Mouse (Mus musculus) hindbrain, embryonic 12.5 days (tissue): ENCODE data around the gene Wfdc12. TPM values are rescaled to one million over a fixed set of nuclear protein-coding genes. Genes with fewer than 3 reads are reported as not detected.

Experiments
- ATAC-seq: fragments of 200-750 bp; cut with Nextera tagmentation; 2 replicates; pipeline ENCODE4 v1.8.0; 2017; ENCODE audit warnings: moderate TSS enrichment; ENCODE audit not compliant: low FRiP score
- H3K27ac ChIP-seq: fragments of 300-500 bp; sonication (generic); 2 replicates; pipeline ENCODE4 v1.5.1; 2016; ENCODE audit warnings: mild to moderate bottlenecking
- H3K27me3 ChIP-seq: fragments of 300-500 bp; sonication (generic); 2 replicates; pipeline ENCODE4 v1.6.1; 2016; ENCODE audit warnings: mild to moderate bottlenecking
- H3K36me3 ChIP-seq: fragments of 300-500 bp; sonication (generic); 2 replicates; pipeline ENCODE4 v1.6.1; 2016; ENCODE audit warnings: mild to moderate bottlenecking
- H3K4me1 ChIP-seq: fragments of 300-500 bp; sonication (generic); 2 replicates; pipeline ENCODE4 v1.6.1; 2016
- H3K4me2 ChIP-seq: fragments of 300-500 bp; sonication (generic); replicated peaks from 2 replicates; pipeline ENCODE4 v1.6.1; 2016; ENCODE audit warnings: mild to moderate bottlenecking
- H3K4me3 ChIP-seq: fragments of 300-500 bp; sonication (generic); 2 replicates; pipeline ENCODE4 v1.5.1; 2016; ENCODE audit warnings: mild to moderate bottlenecking
- H3K9ac ChIP-seq: fragments of 300-500 bp; sonication (generic); 2 replicates; pipeline ENCODE4 v1.6.1; 2016; ENCODE audit warnings: mild to moderate bottlenecking, moderate library complexity
- H3K9me3 ChIP-seq: fragments of 300-500 bp; sonication (generic); replicated peaks from 2 replicates; pipeline ENCODE4 v1.6.1; 2016; ENCODE audit warnings: mild to moderate bottlenecking
- WGBS: fragments of 180-500 bp; shearing (Covaris S2); methylation state at CpG from one replicate; pipeline ENCODE4 v1.1.7; 2016; 5-methylcytosine and 5-hydroxymethylcytosine counted together
- polyA plus RNA-seq: library from polyadenylated mRNA; unstranded; fragments of >200 nt; fragmentation: Nextera tagmentation; extraction: Ambion mirVana; gene quantifications from 2 replicates; pipeline ENCODE4 v1.2.1, GENCODE M21; 2016

The Wfdc12 gene
- polyA plus RNA-seq, 1 experiment from 2014 or later, result not detected

DNA sequence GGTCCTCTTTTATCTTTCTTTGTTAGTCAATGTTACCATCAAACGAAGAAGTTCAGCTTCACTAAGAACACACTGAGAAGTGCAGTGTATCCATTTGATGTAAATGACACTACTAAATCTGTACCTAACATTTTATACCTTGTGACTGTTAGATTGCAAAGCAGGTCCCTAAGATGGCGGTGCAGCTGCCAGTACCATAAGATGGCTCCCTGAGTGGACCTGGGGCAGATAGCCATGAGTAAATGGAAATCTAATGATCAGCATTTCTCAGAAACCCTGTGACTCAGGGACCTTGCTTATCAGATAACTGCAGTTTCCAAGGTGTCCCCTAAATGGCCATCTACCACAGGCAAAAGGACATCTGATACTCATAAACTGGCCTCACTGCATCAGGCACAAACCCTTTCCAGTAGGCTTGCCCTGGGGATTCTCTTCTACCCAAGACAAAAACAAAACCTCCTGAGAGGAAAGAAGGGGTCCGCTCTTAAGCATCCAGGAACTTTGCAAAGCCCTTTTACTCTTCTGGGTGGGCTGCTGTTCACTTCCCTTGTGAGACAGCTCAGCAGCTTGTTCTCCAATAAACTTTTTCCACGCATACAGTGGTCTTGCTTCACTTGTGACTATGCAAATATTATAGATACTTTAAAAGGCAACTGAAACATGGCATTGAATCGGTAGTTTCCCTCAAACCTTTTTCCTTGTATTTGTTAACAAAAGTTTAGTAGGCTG lies 5.7 kb upstream of the Wfdc12 start:
- H3K4me2 ChIP-seq, result no peak overlapping the region
- H3K9ac ChIP-seq, result no peak overlapping the region
- no peaks in the 10 kb centered on the region for H3K4me1 ChIP-seq
- WGBS, result 85% methylated on average over 5 of the region's 5 CpGs
- no peaks in the 10 kb centered on the region for H3K27me3 ChIP-seq
- no peaks in the 10 kb centered on the region for H3K9me3 ChIP-seq
- no peaks in the 10 kb centered on the region for H3K36me3 ChIP-seq
- H3K4me3 ChIP-seq, result no peak overlapping the region
- no peak for ATAC-seq
- no peak overlapping the region for H3K27ac ChIP-seq

DNA sequence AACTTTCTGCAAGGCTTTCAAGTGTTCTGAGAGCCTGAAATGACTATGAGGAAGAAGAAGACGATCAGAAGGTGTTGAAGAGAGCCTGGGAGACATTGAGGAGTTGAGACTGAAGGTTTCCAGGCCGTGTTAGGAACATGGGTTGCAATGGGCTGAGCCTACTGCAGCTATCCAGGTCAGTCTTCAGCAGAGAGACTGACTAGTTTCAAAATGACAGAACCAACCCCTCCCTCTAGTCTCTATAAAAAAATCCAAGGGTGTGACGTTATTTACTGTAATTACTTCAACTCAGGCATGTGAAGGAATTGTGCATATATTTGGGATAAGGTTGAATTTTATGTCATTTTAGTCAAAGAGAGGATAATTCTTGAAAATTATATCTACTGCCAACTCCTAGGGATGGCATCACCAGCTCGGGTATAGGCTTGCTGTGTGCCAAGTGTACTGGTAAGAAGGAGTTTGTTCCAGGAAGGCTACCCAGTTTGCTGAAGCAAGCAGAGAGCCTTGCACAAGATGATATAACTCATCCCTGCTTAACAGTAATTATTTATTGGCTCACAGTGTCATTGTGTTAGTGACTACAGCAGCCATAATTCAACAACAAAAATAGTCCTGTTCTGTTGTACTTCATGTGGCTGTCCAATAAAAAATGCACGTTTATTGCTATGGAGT lies 4.7 kb upstream of the Wfdc12 start:
- no peaks in the 10 kb centered on the region for H3K36me3 ChIP-seq
- H3K27me3 ChIP-seq, result no peaks in the 10 kb centered on the region
- no peak overlapping the region for H3K27ac ChIP-seq
- H3K9me3 ChIP-seq, result no peaks in the 10 kb centered on the region
- H3K9ac ChIP-seq, result no peak overlapping the region
- WGBS, result 88% methylated on average over 5 of the region's 5 CpGs
- ATAC-seq, result no peak
- no peak overlapping the region for H3K4me3 ChIP-seq
- H3K4me1 ChIP-seq, result no peaks in the 10 kb centered on the region
- no peak overlapping the region for H3K4me2 ChIP-seq

DNA sequence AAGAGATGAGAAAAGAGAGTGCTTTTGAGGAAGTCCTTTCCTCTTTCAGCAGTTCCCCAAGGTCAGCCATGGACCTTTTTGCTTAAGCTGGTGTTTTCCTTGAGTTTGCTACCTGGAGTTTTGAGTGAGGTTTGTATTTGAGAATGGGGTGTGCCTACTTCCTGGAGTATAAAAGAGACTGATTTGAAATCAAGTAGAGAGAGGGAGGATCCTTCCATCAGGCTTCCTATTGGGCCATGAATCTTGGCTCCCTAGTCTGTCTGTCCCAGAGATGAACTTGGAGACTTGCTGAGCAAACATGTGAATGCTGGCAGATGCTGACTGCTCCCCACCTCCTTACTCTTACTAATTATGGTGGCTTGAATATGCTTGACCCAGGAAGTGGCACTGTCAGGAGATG lies 1.9 kb upstream of the Wfdc12 start:
- no peak overlapping the region for H3K27ac ChIP-seq
- H3K4me1 ChIP-seq, result no peaks in the 10 kb centered on the region
- no peaks in the 10 kb centered on the region for H3K27me3 ChIP-seq
- no peak for ATAC-seq
- no peaks in the 10 kb centered on the region for H3K9me3 ChIP-seq
- no peak overlapping the region for H3K4me3 ChIP-seq
- no peaks in the 10 kb centered on the region for H3K36me3 ChIP-seq
- no peak overlapping the region for H3K9ac ChIP-seq
- H3K4me2 ChIP-seq, result no peak overlapping the region

DNA sequence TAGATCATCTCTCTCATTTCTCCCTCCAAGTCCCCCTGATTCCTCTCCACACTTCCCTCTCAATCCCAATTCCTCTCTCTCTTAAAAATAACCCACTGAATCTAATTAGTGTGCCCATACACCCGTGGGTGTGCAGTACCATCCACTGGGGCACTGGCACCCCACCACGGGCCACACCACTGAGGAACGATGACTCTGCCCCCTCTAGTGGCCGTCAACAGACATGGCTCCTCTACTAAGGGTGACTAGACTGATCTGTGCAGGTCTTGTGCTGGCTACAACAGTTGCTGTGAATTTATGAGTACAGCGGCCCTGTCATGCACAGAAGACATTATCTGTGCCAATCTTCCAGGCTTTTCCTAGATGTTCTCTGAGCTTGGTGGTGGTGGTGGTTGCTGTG lies 1.7 kb downstream of the Wfdc12 start:
- H3K9me3 ChIP-seq, result no peaks in the 10 kb centered on the region
- ATAC-seq, result no peak

DNA sequence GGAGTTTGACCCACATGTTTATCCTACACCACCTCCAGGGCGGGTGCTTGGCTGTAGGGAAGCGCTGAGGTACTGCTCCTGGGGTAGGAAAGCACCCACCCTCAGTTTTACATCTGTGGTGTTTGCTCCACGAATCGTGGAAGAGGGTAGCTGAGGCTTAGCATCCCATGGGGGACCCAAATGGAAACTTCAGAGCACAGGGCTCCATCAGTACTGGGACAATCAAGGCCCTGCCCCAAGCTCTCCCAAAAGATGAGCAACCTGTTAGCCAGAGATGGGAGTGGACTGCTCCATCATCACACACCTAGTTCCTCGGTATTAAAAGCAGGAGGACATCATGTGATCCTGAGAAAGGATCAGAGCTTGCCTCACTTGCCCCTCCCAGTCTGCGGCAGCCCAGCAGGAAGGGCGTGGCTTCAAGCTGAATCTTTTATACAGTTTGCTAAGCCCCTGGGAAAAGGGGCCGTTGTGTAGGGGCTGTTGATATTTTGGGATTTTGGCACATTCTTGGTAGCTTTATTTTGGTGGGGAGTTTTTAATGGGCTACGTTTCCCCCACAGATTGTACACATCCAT lies 6.2 kb downstream of the Wfdc12 start:
- Histone ChIP-seq H3K36me3 (no peaks in the 10 kb centered on the region), H3K4me3 (no peak overlapping the region), H3K4me1 (0 out of 2 replicates have a peak, but pooled peaks cover 4% of the 10 kb centered on the region), H3K27me3 (peaks cover 3% of the 10 kb centered on the region; the same call in 1 of the 2 replicates), H3K27ac (no peak overlapping the region), H3K4me2 (no peak overlapping the region), H3K9ac (no peak overlapping the region), H3K9me3 (no peaks in the 10 kb centered on the region)
- WGBS, result 48% methylated on average over 9 of the region's 9 CpGs
- ATAC-seq, result no peak

More for the DNA sequence above, 1.7 kb downstream of the Wfdc12 start:
- Histone ChIP-seq H3K4me1 (0 out of 2 replicates have a peak, but pooled peaks cover 4% of the 10 kb centered on the region), H3K4me2 (no peak overlapping the region), H3K9ac (no peak overlapping the region), H3K4me3 (no peak overlapping the region), H3K36me3 (no peaks in the 10 kb centered on the region), H3K27ac (no peak overlapping the region), H3K27me3 (no peaks in the 10 kb centered on the region)
- 29% methylated on average over 5 of the region's 5 CpGs for WGBS

DNA sequence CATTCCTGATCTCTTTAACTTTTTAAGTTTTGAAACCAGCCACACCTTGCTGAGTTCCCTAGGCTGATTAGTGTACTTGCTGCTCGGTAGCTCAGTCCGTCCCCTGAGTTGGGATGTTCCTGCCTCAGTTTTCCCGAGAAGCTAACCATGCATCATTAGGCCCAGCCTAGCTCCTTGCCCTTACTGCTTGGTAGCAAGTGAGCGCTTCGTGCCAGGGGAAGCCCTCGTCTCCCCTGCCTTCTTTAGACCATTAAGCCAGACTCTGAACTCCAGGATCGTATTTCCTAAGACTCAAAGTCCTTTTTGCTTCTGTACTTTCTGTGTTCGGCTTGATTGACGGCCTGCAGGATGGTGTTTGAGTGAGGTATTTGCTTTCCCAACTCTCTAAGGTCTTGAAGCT lies 7.1 kb downstream of the Wfdc12 start:
- Histone ChIP-seq H3K9ac (no peak overlapping the region), H3K9me3 (no peaks in the 10 kb centered on the region), H3K36me3 (no peaks in the 10 kb centered on the region), H3K4me2 (no peak overlapping the region), H3K27me3 (peaks cover 4% of the 10 kb centered on the region; the same call in 1 of the 2 replicates), H3K4me3 (no peak overlapping the region), H3K27ac (no peak overlapping the region), H3K4me1 (0 out of 2 replicates have a peak, but pooled peaks cover 4% of the 10 kb centered on the region)
- WGBS, result 74% methylated on average over 9 of the region's 9 CpGs
- ATAC-seq, result no peak

DNA sequence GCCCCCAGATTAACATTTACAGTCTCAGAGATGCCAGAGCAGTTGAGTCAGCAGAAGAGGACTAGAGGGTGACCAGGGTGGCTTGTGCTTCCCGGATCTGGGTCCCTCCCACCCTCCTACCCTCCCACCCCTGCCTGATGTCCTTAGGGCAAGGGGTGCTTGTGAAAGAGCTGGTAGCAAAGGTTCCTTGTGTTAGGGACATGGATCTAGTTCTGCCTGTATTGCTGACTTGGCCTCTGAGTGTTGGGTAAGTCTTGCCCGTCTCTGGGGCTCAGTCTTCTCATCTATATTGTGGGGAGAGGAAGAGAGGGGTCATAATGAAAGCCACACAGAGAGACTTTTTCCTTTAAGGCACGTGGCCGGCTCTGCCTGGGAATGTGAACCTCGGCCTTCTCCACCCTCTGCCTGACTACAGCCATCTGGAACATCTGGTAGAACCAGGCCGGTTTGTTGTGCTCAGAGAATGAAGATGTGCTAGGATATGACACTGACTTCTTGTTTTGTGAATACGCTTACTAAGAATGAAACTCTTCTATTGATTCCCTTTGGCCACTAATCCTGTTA lies 7.6 kb downstream of the Wfdc12 start, which contains the start of gene Wfdc5:
TSS of gene Wfdc5 (minus strand) at position 51 of the 564 bp plus-strand sequence.
- Histone ChIP-seq H3K36me3 (no peaks in the 10 kb centered on the region), H3K9ac (no peak within 1 kb of the TSS), H3K4me2 (no peak within 1 kb of the TSS), H3K9me3 (no peaks in the 10 kb centered on the region), H3K4me1 (0 out of 2 replicates have a peak, but pooled peaks cover 4% of the 10 kb centered on the region), H3K27ac (no peak within 1 kb of the TSS), H3K4me3 (no peak within 1 kb of the TSS), H3K27me3 (peaks cover 4% of the 10 kb centered on the region; the same call in 1 of the 2 replicates)
- ATAC-seq, result no peak
- WGBS, result 77% methylated on average over 7 of the region's 7 CpGs

DNA sequence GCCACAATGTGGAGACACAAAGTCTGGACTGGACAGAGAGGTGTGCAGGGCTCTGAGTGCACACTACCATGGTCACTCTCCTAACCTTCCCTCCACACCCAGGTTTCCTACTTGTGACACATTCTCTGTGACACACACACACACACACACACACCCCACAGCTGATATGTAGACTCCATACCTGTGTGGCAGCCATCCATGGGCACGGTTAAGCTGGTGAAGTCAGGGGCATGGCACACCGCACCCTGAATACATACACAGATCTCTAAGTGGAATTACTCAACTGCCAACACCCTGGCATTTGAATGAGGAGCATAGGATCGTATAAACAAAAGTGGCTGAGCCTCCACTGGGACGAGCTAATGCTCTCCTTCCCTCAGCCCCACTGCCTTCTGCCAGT lies 9.6 kb downstream of the Wfdc12 start:
- Histone ChIP-seq H3K4me2 (no peak overlapping the region), H3K27ac (no peak overlapping the region), H3K4me1 (0 out of 2 replicates have a peak, but pooled peaks cover 4% of the 10 kb centered on the region), H3K36me3 (no peaks in the 10 kb centered on the region), H3K27me3 (peaks cover 4% of the 10 kb centered on the region; the same call in 1 of the 2 replicates), H3K4me3 (no peak overlapping the region), H3K9me3 (no peaks in the 10 kb centered on the region), H3K9ac (no peak overlapping the region)
- WGBS, result 88% methylated on average over 4 of the region's 4 CpGs
- no peak for ATAC-seq

DNA sequence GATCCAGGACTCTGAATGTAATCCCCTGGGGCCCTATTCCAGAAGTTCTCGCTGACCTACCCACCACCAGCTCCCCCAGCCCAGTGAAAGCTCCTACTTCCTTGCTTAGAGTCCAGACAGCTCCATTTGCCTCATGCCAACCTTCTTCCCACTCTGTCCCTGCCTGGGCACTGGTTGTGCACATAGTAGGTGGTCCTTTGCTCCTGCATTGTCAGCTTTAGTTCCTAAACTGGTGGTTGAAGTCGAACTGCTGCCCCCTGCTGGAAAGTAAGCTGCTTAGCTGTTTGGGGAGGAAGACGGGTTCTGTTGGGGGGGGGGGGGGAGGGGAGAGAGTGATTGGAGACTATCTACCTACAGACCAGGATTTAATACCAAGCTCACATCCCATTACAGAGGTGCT lies 10.3 kb downstream of the Wfdc12 start:
- Histone ChIP-seq H3K4me1 (0 out of 2 replicates have a peak, but pooled peaks cover 4% of the 10 kb centered on the region), H3K27ac (no peak overlapping the region), H3K9me3 (no peaks in the 10 kb centered on the region), H3K36me3 (no peaks in the 10 kb centered on the region), H3K4me3 (no peak overlapping the region), H3K9ac (no peak overlapping the region), H3K27me3 (peaks cover 4% of the 10 kb centered on the region; the same call in 1 of the 2 replicates), H3K4me2 (no peak overlapping the region)
- no peak for ATAC-seq
- 41% methylated on average over 3 of the region's 3 CpGs for WGBS

DNA sequence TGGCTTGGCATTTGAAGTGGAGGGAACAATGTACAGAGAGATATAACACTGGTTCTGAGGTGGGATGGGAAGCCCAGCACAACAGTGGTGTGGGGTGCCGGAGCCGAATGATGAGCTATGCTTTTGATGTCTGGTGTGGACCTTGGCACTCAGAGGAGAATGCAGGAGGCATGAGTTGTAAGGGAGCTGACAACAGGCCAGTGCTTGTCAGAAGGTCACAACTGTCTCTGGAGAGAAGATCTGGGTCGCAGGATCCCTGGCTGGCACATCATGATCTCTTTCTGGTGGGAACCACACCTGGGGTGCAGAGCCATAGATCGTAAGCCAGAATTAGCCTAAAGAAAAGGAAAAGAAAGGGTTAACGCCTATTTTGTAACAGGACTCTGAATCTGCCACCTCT lies 12.6 kb downstream of the Wfdc12 start:
- no peak overlapping the region for H3K4me3 ChIP-seq
- no peaks in the 10 kb centered on the region for H3K4me1 ChIP-seq
- H3K27me3 ChIP-seq, result peaks cover 14% of the 10 kb centered on the region
- H3K27ac ChIP-seq, result no peak overlapping the region
- H3K36me3 ChIP-seq, result no peaks in the 10 kb centered on the region
- WGBS, result 88% methylated on average over 5 of the region's 5 CpGs
- no peak for ATAC-seq
- H3K9me3 ChIP-seq, result no peaks in the 10 kb centered on the region
- no peak overlapping the region for H3K4me2 ChIP-seq
- H3K9ac ChIP-seq, result no peak overlapping the region

DNA sequence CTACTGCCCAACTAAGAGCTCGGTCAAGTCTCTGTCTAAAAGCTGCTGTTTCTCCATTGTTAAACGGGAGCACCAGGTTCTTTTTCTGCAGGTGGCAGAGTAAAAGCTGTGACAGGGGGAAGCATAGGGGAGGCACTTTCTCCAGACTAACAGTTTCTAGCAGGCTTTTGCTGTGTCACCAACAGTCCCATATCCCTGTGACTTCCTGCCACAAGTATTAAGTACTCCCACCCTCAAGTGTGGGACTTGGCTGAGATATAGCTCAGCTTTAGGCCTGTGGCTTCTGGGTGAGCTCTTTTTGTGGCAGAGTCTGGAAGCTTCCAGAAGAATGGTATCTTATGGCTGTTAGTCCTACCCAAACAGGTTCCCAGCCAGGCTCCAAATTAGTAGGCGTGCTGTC lies 14.6 kb downstream of the Wfdc12 start:
- Histone ChIP-seq H3K4me3 (no peak overlapping the region), H3K27ac (no peak overlapping the region), H3K27me3 (peaks cover 30% of the 10 kb centered on the region), H3K9ac (no peak overlapping the region), H3K36me3 (no peaks in the 10 kb centered on the region), H3K4me1 (peaks cover 5% of the 10 kb centered on the region), H3K9me3 (no peaks in the 10 kb centered on the region), H3K4me2 (no peak overlapping the region)
- WGBS, result 79% methylated on average over 3 of the region's 3 CpGs
- ATAC-seq, result no peak

DNA sequence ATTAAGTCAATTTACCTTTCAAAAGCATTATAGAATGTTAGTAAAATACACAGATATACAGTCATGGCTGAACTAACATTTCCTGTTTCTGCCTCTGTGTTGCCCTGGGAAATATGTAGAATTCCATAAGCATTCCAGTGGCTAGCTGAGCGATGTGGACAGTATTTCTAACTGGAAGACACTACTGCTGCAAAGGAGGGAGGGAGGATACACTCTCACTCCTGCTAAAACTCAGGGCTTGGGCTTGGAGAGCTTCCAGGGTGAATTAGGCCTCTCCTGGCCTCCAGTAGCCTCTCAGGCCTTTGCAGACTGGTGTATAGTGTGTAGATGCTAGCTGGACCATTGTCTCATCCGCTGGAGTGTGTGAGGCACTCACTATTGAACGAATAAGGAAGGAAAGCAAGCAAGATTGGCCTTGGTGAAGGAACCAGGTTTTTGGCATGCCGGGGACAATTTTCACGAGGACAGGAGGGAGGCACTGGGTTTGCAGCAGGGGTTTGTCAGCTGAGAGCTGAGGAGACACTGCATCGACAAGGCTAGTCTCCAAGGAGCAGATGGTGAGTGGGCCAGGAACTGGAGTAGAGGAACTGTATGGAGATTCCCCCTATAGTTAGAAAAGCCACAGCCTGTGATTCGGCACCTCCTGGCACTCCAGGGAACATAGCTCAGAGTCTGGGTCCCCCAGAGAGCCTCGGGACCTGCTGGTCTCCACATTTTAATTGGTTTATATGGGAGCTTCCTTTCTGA lies 15.6 kb downstream of the Wfdc12 start:
- Histone ChIP-seq H3K9ac (no peak overlapping the region), H3K4me1 (peaks cover 12% of the 10 kb centered on the region), H3K4me2 (no peak overlapping the region), H3K4me3 (no peak overlapping the region), H3K36me3 (no peaks in the 10 kb centered on the region), H3K27me3 (peaks cover 40% of the 10 kb centered on the region), H3K9me3 (no peaks in the 10 kb centered on the region), H3K27ac (no peak overlapping the region)
- WGBS, result 79% methylated on average over 8 of the region's 8 CpGs
- ATAC-seq, result no peak
